Mouse (Mus musculus): ENCODE results near the gene Qrfp.
A peak's percentile ranks its signal among the peaks of the same experiment; 100 is the strongest.

DNA sequence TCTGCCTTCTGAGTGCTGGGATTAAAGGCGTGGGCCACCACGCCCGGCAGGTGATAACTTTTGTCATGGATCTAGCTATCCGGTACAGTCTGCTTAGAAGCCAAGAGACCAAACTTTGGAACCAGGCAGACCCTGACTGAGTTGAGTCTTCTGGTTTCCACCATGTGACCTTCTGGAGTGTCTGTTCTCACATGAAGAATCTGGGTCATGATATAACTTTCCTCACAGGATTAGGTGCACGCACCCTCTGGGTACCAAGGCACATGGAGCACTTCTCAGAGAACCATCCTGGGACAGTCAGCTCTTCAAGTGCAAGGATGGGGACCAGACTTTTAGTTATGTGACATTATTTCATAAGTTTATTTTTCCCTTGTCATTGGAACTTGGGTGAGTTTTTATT lies 51.4 kb downstream of the Qrfp start:
- TF ChIP-seq CTCF (conservative IDR thresholded peaks at IDR 0.05; ENCODE audit: low read length) = no peak
- no peak for TF ChIP-seq NANOG (IDR thresholded peaks at IDR 0.05; ENCODE audit: borderline replicate concordance, low read length)
- 0 out of 2 replicates have a peak, but pooled peaks have one; percentile 3 for TF ChIP-seq POU5F1 (IDR thresholded peaks at IDR 0.05; ENCODE audit: borderline replicate concordance, low read length)

Data from E14TG2a.4 (cell line).